Mouse (Mus musculus) retina, embryonic 14.5 days (tissue): ENCODE data around the gene Smad9.

Experiments used
- DNase-seq: peaks from one replicate; pipeline ENCODE4 v3.0.0-alpha.2; 2015; ENCODE audit warnings: low spot score

The Smad9 gene

DNA sequence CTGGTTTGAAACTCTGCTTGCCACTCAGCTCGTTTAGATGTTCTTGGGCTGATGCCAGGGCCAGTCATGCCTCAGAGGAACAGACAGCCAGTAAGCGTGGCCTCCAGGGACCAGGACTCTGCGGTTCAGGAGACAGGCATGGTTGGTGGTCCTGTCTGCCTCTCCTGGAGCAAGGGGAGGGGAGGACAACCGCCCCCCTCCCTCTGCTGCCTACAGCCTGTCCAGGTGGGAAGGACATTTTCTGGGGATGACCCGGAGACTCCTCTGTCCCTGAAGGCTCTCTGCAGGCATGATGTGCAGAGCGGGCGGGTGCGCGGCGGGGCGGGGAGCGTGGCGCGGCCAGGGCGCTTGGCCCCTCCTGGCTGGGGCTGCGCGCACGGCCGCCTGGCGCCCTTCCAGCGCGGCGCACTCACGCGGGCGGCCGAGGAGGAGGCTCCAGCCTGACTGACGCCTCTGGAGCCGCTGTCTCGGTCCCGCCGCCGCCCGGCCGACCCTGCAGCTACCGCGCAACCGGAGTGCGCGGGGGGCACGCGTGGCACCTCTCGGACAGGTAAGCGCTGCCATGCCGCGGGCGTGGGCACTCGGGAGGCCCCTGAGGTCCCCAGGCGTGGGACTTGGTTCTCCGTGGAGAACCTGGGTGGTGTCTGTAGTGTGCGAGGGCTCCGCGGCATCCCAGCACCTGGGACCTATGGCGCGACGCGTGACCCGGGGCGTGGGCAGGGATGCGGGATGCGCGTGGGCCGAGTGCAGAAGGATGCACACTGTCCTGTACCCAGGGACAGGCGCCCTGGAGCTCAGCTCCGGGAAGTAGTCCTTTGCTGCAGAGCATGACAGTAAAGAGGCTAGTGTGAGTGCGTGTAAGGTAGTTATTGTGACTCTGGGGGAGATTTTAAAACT lies at the start of gene Smad9:
Smad9 (plus strand) TSS at position 438 of the 897 bp plus-strand sequence.
- DNase-seq, result peak; percentile 62

GRCm38 (mm10) chr3:54708972-54709371 lies 46.4 kb upstream of the Smad9 start:
- DNase-seq, result no peak

- no peak for DNase-seq
Observed at GRCm38 (mm10) chr3:54714253-54714652, 41.1 kb upstream of the Smad9 start, which contains the start of gene Gm21958. Gene Gm21958, minus strand, starts transcription at chr3:54714353.

GRCm38 (mm10) chr3:54715461-54715860 lies 39.9 kb upstream of the Smad9 start:
- DNase-seq, result no peak

DNA sequence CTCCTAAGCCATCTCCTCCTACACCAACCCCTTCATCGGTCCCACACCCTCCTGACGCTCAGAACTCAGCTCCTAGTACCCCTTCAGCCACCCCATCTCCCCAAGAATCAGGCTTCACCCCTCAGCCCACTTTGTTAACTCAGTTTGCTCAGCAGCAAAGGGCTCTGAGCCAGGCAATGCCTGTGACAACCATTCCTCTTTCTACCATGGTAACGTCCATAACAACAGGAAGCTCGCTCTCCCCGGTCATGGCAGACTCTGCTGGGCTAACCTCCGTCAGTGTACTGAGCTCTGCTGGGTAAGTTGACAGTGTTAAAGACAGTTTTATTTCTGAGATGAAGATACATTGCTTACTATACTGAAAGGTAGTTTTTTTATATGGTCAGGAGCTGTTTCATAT lies 38.0 kb upstream of the Smad9 start:
- no peak for DNase-seq

DNA sequence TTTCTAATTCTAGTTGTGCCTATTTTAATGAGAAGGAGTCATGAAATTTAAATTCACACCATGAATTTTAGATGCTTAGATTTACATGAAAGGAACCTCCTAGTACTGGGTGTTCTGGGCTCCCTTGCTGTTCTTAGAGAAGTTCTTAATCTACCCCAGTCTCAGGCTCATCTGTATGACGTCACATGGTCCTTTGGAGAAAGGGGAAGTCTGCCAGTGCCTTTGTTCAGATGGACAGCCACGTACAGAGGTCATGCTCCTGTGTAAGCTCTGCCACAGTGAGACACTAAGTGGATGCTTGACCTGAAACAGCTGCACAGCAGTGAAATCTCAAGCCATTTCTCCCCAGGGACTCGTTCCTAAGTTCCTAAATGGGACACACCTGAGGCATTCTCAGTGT lies 36.4 kb upstream of the Smad9 start:
- DNase-seq, result no peak

- no peak for DNase-seq
Observed at GRCm38 (mm10) chr3:54723741-54724500, 31.5 kb upstream of the Smad9 start.

- no peak for DNase-seq
Observed at GRCm38 (mm10) chr3:54725344-54725743, 30.0 kb upstream of the Smad9 start.

DNA sequence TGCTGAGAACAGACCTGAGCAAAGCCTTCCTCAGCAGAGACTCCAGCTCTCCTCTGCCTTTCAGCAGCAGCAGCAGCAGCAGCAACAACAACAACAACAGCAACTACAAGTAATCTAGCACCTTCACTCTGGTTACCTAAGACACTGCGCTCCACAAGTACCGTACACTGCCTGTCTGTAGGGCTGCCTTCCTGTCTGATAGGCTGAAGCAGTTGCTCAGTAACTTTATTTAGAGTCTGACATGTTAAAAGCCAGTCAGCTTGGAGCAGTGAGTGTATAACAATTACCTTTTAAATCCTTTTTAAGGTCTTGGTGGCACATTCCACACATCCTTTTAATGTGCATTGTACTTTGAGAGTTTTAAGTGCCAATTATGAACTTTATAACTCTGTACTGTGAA lies 27.8 kb upstream of the Smad9 start:
- no peak for DNase-seq

GRCm38 (mm10) chr3:54728100-54728499 lies 27.3 kb upstream of the Smad9 start:
- no peak for DNase-seq

- no peak for DNase-seq
Observed at GRCm38 (mm10) chr3:54731626-54732150, 23.7 kb upstream of the Smad9 start.

DNA sequence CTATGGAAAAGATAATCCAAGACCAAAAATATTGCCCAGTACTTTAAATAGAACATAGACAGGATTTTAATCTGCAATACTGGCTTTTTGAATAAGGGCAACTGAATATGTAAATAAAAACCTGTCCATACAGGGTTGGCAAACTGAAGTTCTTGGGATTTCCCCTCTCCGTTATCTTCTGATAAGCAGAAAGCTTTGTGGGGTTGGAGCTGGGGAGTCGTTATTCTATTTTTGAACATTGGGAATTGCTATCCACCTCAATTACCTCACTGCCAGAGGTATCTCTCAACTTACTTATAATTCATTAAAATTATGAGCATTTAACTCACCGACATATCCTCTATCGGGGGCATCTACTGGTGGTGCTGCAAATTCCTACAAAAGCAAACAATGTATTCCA lies 23.0 kb upstream of the Smad9 start:
- no peak for DNase-seq

DNA sequence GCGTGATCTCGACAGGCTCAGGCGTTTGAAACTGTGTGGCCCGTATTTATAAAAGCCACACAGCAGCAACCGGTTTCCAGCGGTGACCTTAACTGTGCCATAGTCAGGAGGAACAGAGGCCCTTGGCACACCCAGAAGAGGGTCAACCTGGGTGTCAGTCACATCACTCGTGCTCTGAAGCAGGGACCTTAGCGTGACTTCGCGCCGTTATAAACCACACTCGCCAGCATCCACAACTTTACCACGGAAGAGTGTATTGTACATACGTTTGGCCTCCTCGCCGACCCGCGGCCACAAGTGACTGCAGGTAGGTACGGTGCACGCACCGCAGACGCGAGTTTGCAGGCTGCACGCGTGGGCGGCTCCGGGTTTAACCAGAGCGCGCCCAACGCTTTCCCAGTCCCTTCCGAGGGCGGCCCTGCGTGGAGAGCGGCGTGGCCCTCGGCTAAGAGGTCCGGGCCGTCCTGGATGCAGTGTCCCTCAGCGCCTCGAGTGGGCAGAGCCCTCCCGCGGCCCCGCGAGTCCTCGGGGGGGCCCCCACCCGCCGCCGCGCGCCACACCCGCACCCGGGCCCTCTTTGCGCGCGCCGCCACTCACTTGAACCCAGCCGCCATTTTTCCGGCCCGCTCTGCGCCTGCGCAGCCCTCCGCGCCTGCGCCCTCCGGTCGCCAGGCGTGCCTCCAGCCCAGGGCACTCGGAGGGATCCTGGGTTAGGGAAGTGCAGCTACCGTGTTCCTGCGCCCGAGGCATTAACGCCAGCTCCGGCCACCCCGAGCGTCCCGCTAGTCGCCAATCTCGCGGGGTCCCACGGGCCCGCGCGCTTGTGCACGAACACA lies 20.8 kb upstream of the Smad9 start:
- DNase-seq, result peak; percentile 92

DNA sequence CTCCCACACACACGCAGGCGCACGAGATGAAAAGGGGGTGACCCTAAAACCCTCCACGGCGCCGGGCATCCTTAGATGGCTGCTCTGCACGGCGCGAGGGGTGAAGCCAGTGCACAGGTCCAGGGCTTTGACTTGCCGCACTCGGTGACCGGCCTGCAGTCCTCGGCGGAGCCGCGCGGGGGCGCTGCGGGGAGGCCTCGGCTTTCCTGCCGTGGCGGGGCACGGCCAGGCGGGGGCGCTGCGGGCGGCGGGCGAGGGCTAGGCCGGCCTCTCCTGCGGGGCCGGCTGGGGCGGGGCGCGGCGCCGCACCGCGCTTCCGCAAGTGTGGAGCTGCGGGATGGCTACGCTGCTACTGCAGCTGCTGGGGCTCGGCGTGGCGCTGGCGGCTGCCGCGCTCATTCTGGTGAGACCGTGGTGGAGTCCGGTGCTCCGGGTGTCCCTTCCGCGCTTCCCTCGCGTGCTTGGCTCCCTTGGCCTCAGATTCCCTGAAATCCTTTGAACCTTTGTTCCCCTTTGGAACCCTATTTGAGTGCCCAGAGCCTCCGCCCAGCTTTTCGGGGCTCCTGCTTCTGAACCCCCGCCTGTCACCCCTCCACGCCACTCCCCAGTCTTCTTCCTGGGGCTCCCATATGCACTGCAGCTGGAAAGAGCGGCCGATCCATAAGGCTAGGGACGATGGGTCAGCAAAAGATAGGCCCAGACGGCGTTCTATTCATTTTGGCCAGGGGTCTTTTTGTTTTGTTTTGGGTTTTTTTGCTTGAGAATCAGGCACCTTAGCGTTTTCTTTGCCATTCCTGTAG lies 19.9 kb upstream of the Smad9 start, which contains the start of the genes Exosc8 and Alg5:
Exosc8 (minus strand) TSS at position 147 of the 800 bp plus-strand sequence.
Alg5 (plus strand) TSS at position 293 of the 800 bp plus-strand sequence.
- DNase-seq, result peak; percentile 82

- DNase-seq, result peak; percentile 32
Observed at GRCm38 (mm10) chr3:54736101-54736927, 19.1 kb upstream of the Smad9 start.

DNA sequence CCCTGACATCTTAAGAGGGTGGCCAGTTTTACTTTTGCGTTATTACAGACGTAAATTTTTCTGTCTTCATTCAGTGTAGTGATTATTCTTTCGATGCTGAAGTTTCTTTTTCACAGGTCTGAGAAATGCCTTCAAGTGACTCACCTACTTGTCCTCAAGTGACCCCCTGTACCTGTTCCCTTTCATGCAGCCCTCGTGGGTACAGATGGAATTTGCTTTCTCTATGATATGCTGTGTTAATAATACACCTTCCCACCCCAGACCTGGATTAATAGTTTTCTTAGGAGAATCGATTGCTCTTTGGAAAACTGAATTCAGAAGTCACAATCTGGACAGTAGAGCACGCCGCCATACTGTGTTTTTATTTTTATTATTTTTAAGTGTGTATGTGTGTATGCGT lies 18.1 kb upstream of the Smad9 start:
- DNase-seq, result no peak

GRCm38 (mm10) chr3:54741965-54742364 lies 13.4 kb upstream of the Smad9 start:
- no peak for DNase-seq

DNA sequence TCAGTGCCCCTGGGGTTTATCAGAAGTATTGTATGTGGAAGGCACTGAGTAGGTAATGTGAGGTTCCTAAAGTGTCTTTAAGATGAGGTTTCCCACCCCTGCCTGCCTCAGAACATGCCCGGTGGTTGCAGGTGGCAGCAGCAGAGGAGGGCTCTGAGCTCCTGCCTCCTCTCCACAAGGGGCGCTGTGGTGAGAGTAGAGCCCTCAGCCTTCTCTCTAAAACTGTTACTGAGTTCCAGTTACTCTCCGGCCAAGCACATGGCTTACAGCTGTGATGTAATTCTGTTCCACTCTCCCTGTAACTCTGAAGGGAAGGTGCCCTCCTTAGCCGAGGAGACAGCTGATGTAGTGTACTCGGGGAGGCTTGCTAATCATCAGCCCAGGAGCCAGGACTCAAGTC lies 9.6 kb upstream of the Smad9 start:
- peak; percentile 50 for DNase-seq

GRCm38 (mm10) chr3:54753411-54753810 lies 2.0 kb upstream of the Smad9 start:
- no peak for DNase-seq

GRCm38 (mm10) chr3:54756058-54756457 lies 676 bp downstream of the Smad9 start:
- peak; percentile 34 for DNase-seq
